Mouse (Mus musculus): ENCODE measurements around the gene Gtf3c5.

DNA sequence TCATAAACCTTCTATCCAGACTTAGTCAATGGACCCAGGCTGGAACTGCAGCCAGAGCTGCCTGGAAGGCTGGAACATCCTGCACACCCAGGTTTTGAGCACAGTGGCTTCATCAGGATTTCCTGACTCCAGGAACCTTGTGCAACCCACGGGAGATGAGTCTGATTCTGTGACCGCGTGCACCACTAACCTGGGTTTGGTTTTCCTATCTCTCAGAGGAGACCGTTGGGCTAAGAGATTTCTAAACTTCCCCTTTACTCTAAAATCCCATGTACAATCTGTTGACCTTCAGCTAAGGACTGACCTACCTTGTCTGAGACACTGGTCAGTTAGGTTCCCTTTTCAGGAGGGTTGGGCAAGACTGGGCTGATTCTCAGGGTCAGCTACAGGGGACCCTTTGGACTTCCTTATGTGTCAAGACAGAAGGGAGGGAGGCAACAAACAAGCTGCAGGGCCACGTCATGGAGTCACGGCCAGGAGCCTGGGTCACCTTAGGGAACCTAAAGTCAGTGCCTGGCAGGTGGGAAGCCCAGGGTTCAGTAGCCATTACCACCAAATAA is 35.3 kb upstream of the Gtf3c5 start:
- TF ChIP-seq GATA1 (IDR thresholded peaks at IDR 0.05; ENCODE audit: borderline replicate concordance, low read length), result no peak
- TF ChIP-seq FLI1 (IDR thresholded peaks at IDR 0.05; ENCODE audit: low read length), result no peak

All from megakaryocyte, embryonic 14.5 days (primary cell).